Mouse (Mus musculus): ENCODE results near the gene Grb2. TPM values are rescaled to one million over a fixed set of nuclear protein-coding genes. Genes with fewer than 3 reads are reported as not detected.

Grb2 gene
- polyA plus RNA-seq, 1 experiment from 2014 or later = 76.0 TPM

- Histone ChIP-seq H3K27ac (replicated peaks) (no peak overlapping the region), H3K27me3 (replicated peaks; ENCODE audit: low read depth, poor library complexity, severe bottlenecking) (no peaks in the 10 kb centered on the region), H3K4me1 (peaks cover 3% of the 10 kb centered on the region), H3K9me3 (no peaks in the 10 kb centered on the region), H3K36me3 (replicated peaks) (peaks cover 45% of the 10 kb centered on the region), H3K4me3 (no peak overlapping the region)
- 88% methylated on average over 12 of the region's 12 CpGs for WGBS
- no peak for DNase-seq (ENCODE audit: low spot score)
Observed at GRCm38 (mm10) chr11:115693979-115694578, 14.3 kb downstream of the Grb2 start.

GRCm38 (mm10) chr11:115692800-115693199, 15.6 kb downstream of the Grb2 start:
- H3K27ac ChIP-seq (replicated peaks) = no peak overlapping the region
- no peak overlapping the region for H3K4me3 ChIP-seq
- no peak for DNase-seq (ENCODE audit: low spot score)
- H3K27me3 ChIP-seq (replicated peaks; ENCODE audit: low read depth, poor library complexity, severe bottlenecking) = no peaks in the 10 kb centered on the region
- peaks cover 51% of the 10 kb centered on the region for H3K36me3 ChIP-seq (replicated peaks)
- WGBS = 48% methylated on average over 5 of the region's 5 CpGs
- no peaks in the 10 kb centered on the region for H3K9me3 ChIP-seq
- H3K4me1 ChIP-seq = no peaks in the 10 kb centered on the region

GRCm38 (mm10) chr11:115691976-115692375, 16.4 kb downstream of the Grb2 start:
- Histone ChIP-seq H3K9me3 (no peaks in the 10 kb centered on the region), H3K36me3 (replicated peaks) (peaks cover 46% of the 10 kb centered on the region), H3K27me3 (replicated peaks; ENCODE audit: low read depth, poor library complexity, severe bottlenecking) (no peaks in the 10 kb centered on the region), H3K4me3 (no peak overlapping the region), H3K27ac (replicated peaks) (no peak overlapping the region), H3K4me1 (no peaks in the 10 kb centered on the region)
- DNase-seq (ENCODE audit: low spot score) = no peak
- 94% methylated on average over 2 of the region's 2 CpGs for whole genome bisulfite sequencing

- Histone ChIP-seq H3K27me3 (replicated peaks; ENCODE audit: low read depth, poor library complexity, severe bottlenecking) (no peaks in the 10 kb centered on the region), H3K9me3 (no peaks in the 10 kb centered on the region), H3K27ac (replicated peaks) (no peak overlapping the region), H3K4me1 (no peaks in the 10 kb centered on the region), H3K36me3 (replicated peaks) (peaks cover 45% of the 10 kb centered on the region), H3K4me3 (no peak overlapping the region)
- no peak for DNase-seq (ENCODE audit: low spot score)
- WGBS = 91% methylated on average over 5 of the region's 5 CpGs
Observed at GRCm38 (mm10) chr11:115691511-115691910, 16.9 kb downstream of the Grb2 start.

GRCm38 (mm10) chr11:115691013-115691412, 17.4 kb downstream of the Grb2 start:
- no peak for DNase-seq (ENCODE audit: low spot score)
- Histone ChIP-seq H3K4me3 (no peak overlapping the region), H3K36me3 (replicated peaks) (peaks cover 44% of the 10 kb centered on the region), H3K4me1 (no peaks in the 10 kb centered on the region), H3K27ac (replicated peaks) (no peak overlapping the region), H3K9me3 (no peaks in the 10 kb centered on the region), H3K27me3 (replicated peaks; ENCODE audit: low read depth, poor library complexity, severe bottlenecking) (no peaks in the 10 kb centered on the region)
- WGBS = 93% methylated on average over 5 of the region's 5 CpGs

- Histone ChIP-seq H3K4me3 (no peak overlapping the region), H3K27ac (replicated peaks) (no peak overlapping the region), H3K9me3 (no peaks in the 10 kb centered on the region), H3K36me3 (replicated peaks) (peaks cover 38% of the 10 kb centered on the region), H3K27me3 (replicated peaks; ENCODE audit: low read depth, poor library complexity, severe bottlenecking) (no peaks in the 10 kb centered on the region), H3K4me1 (no peaks in the 10 kb centered on the region)
- no peak for DNase-seq (ENCODE audit: low spot score)
- 90% methylated on average over 5 of the region's 5 CpGs for WGBS
Observed at GRCm38 (mm10) chr11:115690356-115690755, 18.0 kb downstream of the Grb2 start.

- WGBS = 95% methylated on average over 14 of the region's 14 CpGs
- Histone ChIP-seq H3K9me3 (no peaks in the 10 kb centered on the region), H3K4me3 (no peak overlapping the region), H3K36me3 (replicated peaks) (peaks cover 41% of the 10 kb centered on the region), H3K27ac (replicated peaks) (no peak overlapping the region), H3K27me3 (replicated peaks; ENCODE audit: low read depth, poor library complexity, severe bottlenecking) (no peaks in the 10 kb centered on the region), H3K4me1 (no peaks in the 10 kb centered on the region)
- DNase-seq (ENCODE audit: low spot score) = no peak
Observed at GRCm38 (mm10) chr11:115689137-115689915, 19.1 kb downstream of the Grb2 start.

- no peak overlapping the region for H3K27ac ChIP-seq (replicated peaks)
- WGBS = 91% methylated on average over 6 of the region's 6 CpGs
- no peak overlapping the region for H3K4me3 ChIP-seq
- DNase-seq (ENCODE audit: low spot score) = no peak
- H3K4me1 ChIP-seq = no peaks in the 10 kb centered on the region
- no peaks in the 10 kb centered on the region for H3K9me3 ChIP-seq
- H3K36me3 ChIP-seq (replicated peaks) = peaks cover 65% of the 10 kb centered on the region
- no peaks in the 10 kb centered on the region for H3K27me3 ChIP-seq (replicated peaks; ENCODE audit: low read depth, poor library complexity, severe bottlenecking)
Observed at GRCm38 (mm10) chr11:115686369-115686768, 22.0 kb downstream of the Grb2 start.

GRCm38 (mm10) chr11:115685954-115686353, 22.4 kb downstream of the Grb2 start:
- H3K4me3 ChIP-seq = no peak overlapping the region
- H3K27ac ChIP-seq (replicated peaks) = no peak overlapping the region
- no peaks in the 10 kb centered on the region for H3K9me3 ChIP-seq
- H3K27me3 ChIP-seq (replicated peaks; ENCODE audit: low read depth, poor library complexity, severe bottlenecking) = no peaks in the 10 kb centered on the region
- WGBS = 87% methylated on average over 7 of the region's 7 CpGs
- DNase-seq (ENCODE audit: low spot score) = no peak
- H3K4me1 ChIP-seq = no peaks in the 10 kb centered on the region
- H3K36me3 ChIP-seq (replicated peaks) = peaks cover 66% of the 10 kb centered on the region

GRCm38 (mm10) chr11:115684877-115685276, 23.5 kb downstream of the Grb2 start:
- peaks cover 68% of the 10 kb centered on the region for H3K36me3 ChIP-seq (replicated peaks)
- H3K9me3 ChIP-seq = no peaks in the 10 kb centered on the region
- DNase-seq (ENCODE audit: low spot score) = no peak
- H3K27me3 ChIP-seq (replicated peaks; ENCODE audit: low read depth, poor library complexity, severe bottlenecking) = no peaks in the 10 kb centered on the region
- H3K4me1 ChIP-seq = no peaks in the 10 kb centered on the region
- H3K4me3 ChIP-seq = no peak overlapping the region
- H3K27ac ChIP-seq (replicated peaks) = no peak overlapping the region
- 96% methylated on average over 6 of the region's 6 CpGs for WGBS

GRCm38 (mm10) chr11:115683326-115683725, 25.1 kb downstream of the Grb2 start:
- Histone ChIP-seq H3K27ac (replicated peaks) (no peak overlapping the region), H3K27me3 (replicated peaks; ENCODE audit: low read depth, poor library complexity, severe bottlenecking) (no peaks in the 10 kb centered on the region), H3K4me1 (no peaks in the 10 kb centered on the region), H3K36me3 (replicated peaks) (peaks cover 68% of the 10 kb centered on the region), H3K4me3 (no peak overlapping the region), H3K9me3 (no peaks in the 10 kb centered on the region)
- WGBS = 93% methylated on average over 5 of the region's 5 CpGs
- no peak for DNase-seq (ENCODE audit: low spot score)

GRCm38 (mm10) chr11:115682411-115682810, 26.0 kb downstream of the Grb2 start:
- Histone ChIP-seq H3K4me3 (no peak overlapping the region), H3K36me3 (replicated peaks) (peaks cover 69% of the 10 kb centered on the region), H3K4me1 (no peaks in the 10 kb centered on the region), H3K27ac (replicated peaks) (no peak overlapping the region), H3K27me3 (replicated peaks; ENCODE audit: low read depth, poor library complexity, severe bottlenecking) (no peaks in the 10 kb centered on the region), H3K9me3 (no peaks in the 10 kb centered on the region)
- DNase-seq (ENCODE audit: low spot score) = no peak
- 94% methylated on average over 3 of the region's 3 CpGs for WGBS

- Histone ChIP-seq H3K4me1 (no peaks in the 10 kb centered on the region), H3K27ac (replicated peaks) (no peak overlapping the region), H3K9me3 (no peaks in the 10 kb centered on the region), H3K36me3 (replicated peaks) (peaks cover 68% of the 10 kb centered on the region), H3K27me3 (replicated peaks; ENCODE audit: low read depth, poor library complexity, severe bottlenecking) (no peaks in the 10 kb centered on the region), H3K4me3 (no peak overlapping the region)
- 94% methylated on average over 9 of the region's 9 CpGs for WGBS
- no peak for DNase-seq (ENCODE audit: low spot score)
Observed at GRCm38 (mm10) chr11:115679554-115680238, 28.7 kb downstream of the Grb2 start.

Data from embryonic facial prominence, embryonic 10.5 days (tissue).